Mouse (Mus musculus) forebrain, embryonic 10.5 days (tissue): Measurements from ENCODE around the gene Chka. TPM values are rescaled to one million over a fixed set of nuclear protein-coding genes. Genes with fewer than 3 reads are reported as not detected.

Experiments
- DNase-seq: peaks from one replicate; pipeline ENCODE4 v3.0.0-alpha.2; 2017; ENCODE audit warnings: low spot score; ENCODE audit errors: extremely low spot score
- H3K27ac ChIP-seq: fragments of 300-500 bp; sonication (generic); 2 replicates; pipeline ENCODE4 v1.5.1; 2016; ENCODE audit warnings: mild to moderate bottlenecking
- H3K27me3 ChIP-seq: fragments of 300-500 bp; sonication (generic); 2 replicates; pipeline ENCODE4 v1.6.1; 2016; ENCODE audit warnings: mild to moderate bottlenecking; ENCODE audit not compliant: poor library complexity, severe bottlenecking
- H3K36me3 ChIP-seq: fragments of 300-500 bp; sonication (generic); replicated peaks from 2 replicates; pipeline ENCODE4 v1.6.1; 2016; ENCODE audit warnings: mild to moderate bottlenecking, moderate library complexity
- H3K4me1 ChIP-seq: fragments of 300-500 bp; sonication (generic); 2 replicates; pipeline ENCODE4 v1.6.1; 2016
- H3K4me3 ChIP-seq: fragments of 300-500 bp; sonication (generic); 2 replicates; pipeline ENCODE4 v1.5.1; 2016; ENCODE audit warnings: mild to moderate bottlenecking, moderate library complexity
- H3K9me3 ChIP-seq: fragments of 300-500 bp; sonication (generic); 2 replicates; pipeline ENCODE4 v1.6.1; 2016; ENCODE audit warnings: mild to moderate bottlenecking, moderate library complexity
- WGBS: fragments of 180-500 bp; shearing (Covaris S2); methylation state at CpG from one replicate; pipeline ENCODE4 v1.1.7; 2016; 5-methylcytosine and 5-hydroxymethylcytosine counted together
- polyA plus RNA-seq: library from polyadenylated mRNA; unstranded; fragments of >200 nt; fragmentation: Nextera tagmentation; extraction: Ambion mirVana; gene quantifications from 2 replicates; pipeline ENCODE4 v1.2.1, GENCODE M21; 2016

Chka gene
- polyA plus RNA-seq, 1 experiment from 2014 or later: 52.3 TPM

- 72% methylated on average over 12 of the region's 12 CpGs for WGBS
These were observed 77.8 kb downstream of the Chka start, which contains the start of gene Aldh3b1 for GRCm38 (mm10) chr19:3929211-3929941. Gene Aldh3b1 (minus strand): TSS chr19:3929808.

GRCm38 (mm10) chr19:3930262-3931057 is 78.9 kb downstream of the Chka start:
- no peak overlapping the region for H3K4me3 ChIP-seq
- H3K4me1 ChIP-seq: peaks cover 26% of the 10 kb centered on the region
- no peak overlapping the region for H3K27ac ChIP-seq
- DNase-seq: no peak
- H3K36me3 ChIP-seq: no peaks in the 10 kb centered on the region
- no peaks in the 10 kb centered on the region for H3K9me3 ChIP-seq
- peaks cover 16% of the 10 kb centered on the region for H3K27me3 ChIP-seq
- 77% methylated on average over 21 of the region's 21 CpGs for WGBS

More at GRCm38 (mm10) chr19:3929211-3929941, 77.8 kb downstream of the Chka start, which contains the start of gene Aldh3b1:
- no peak for DNase-seq
- Histone ChIP-seq H3K4me1 (peaks cover 20% of the 10 kb centered on the region), H3K9me3 (no peaks in the 10 kb centered on the region), H3K4me3 (no peak within 1 kb of the TSS), H3K27ac (peak within 1 kb of the TSS; percentile 57; the same call in 1 of the 2 replicates), H3K36me3 (no peaks in the 10 kb centered on the region), H3K27me3 (peaks cover 5% of the 10 kb centered on the region; the same call in 1 of the 2 replicates)

- H3K27ac ChIP-seq: no peak overlapping the region
- no peak for DNase-seq
- H3K9me3 ChIP-seq: no peaks in the 10 kb centered on the region
- peaks cover 29% of the 10 kb centered on the region for H3K27me3 ChIP-seq
- H3K4me3 ChIP-seq: no peak overlapping the region
- H3K36me3 ChIP-seq: no peaks in the 10 kb centered on the region
- WGBS: 92% methylated on average over 9 of the region's 9 CpGs
- H3K4me1 ChIP-seq: peaks cover 34% of the 10 kb centered on the region
These were observed 80.1 kb downstream of the Chka start for GRCm38 (mm10) chr19:3931716-3932115.

GRCm38 (mm10) chr19:3935032-3935895 is 83.7 kb downstream of the Chka start, which contains the start of gene Unc93b1:
Gene Unc93b1 (plus strand): TSS chr19:3935186.
- H3K27me3 ChIP-seq: peaks cover 35% of the 10 kb centered on the region
- H3K9me3 ChIP-seq: no peaks in the 10 kb centered on the region
- peaks cover 22% of the 10 kb centered on the region for H3K4me1 ChIP-seq
- no peaks in the 10 kb centered on the region for H3K36me3 ChIP-seq
- peak within 1 kb of the TSS; percentile 73 for H3K27ac ChIP-seq
- DNase-seq: peak; percentile 60
- WGBS: 6% methylated on average over 42 of the region's 42 CpGs
- H3K4me3 ChIP-seq: peak within 1 kb of the TSS; percentile 58

DNA sequence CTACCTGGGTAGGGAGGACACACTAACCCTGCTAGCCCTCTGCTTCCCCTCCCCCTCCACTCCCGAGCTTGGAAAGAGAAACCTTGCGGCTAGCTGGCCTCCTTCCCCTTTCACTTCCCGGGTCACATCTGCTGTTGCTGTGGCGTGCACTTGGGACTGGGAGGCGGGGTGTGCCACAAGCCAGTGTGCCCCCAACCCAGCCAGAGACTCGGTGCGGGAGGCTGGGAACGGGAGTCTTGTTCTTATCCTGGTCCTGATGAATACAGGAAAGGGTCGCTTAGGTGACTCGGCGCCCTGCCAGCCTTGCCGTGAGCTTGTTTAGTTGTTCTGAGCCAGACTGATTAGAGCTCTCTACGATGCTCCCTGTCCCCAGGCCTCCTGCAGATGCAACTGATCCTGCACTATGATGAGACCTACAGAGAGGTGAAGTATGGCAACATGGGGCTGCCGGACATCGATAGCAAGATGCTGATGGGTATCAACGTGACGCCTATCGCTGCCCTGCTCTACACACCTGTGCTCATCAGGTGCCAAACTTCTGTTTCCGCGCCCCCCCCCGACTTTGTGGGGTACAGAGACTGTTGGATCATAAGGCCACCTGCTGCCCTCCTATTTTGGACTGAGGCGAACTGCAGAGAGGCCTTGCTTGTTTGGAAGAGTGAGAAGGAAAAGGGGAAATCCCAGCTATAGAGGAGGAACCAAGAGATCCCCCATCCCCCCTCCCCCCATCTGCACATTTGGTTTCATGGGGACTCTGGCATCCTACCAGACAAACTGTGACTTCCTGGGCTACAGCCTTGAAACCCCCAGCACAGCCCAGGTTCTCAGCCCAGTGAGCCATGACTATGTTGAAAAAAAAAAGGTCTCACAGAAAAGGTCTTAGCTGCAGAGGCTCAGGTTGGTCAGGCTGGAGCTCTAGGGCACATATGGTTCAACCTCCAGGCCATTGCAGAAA is 84.6 kb downstream of the Chka start:
- peak overlapping the region; percentile 73 for H3K27ac ChIP-seq
- H3K36me3 ChIP-seq: no peaks in the 10 kb centered on the region
- WGBS: 9% methylated on average over 22 of the region's 22 CpGs
- H3K4me1 ChIP-seq: peaks cover 17% of the 10 kb centered on the region
- DNase-seq: no peak
- H3K27me3 ChIP-seq: peaks cover 35% of the 10 kb centered on the region
- H3K9me3 ChIP-seq: no peaks in the 10 kb centered on the region
- H3K4me3 ChIP-seq: peak overlapping the region; percentile 58

DNA sequence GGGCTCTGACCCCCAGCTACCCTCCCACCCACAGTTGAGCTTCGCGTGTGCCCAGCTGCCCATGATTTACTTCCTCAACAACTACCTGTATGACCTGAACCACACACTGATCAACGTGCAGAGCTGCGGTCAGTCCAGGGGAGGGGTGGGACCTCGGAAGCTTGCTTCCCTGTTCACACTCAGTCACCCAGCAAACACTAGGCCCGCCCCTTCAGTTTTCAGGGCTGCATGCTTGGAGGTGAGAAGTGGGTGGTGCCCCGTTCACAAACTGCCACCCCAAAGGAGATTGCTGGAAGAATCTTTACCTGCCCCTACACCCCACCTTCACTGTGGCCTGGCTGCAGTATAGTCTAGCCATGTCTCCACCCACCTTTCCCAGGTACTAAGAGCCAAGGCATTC is 90.7 kb downstream of the Chka start:
- Histone ChIP-seq H3K4me3 (no peak overlapping the region), H3K9me3 (no peaks in the 10 kb centered on the region), H3K27ac (no peak overlapping the region), H3K36me3 (no peaks in the 10 kb centered on the region), H3K27me3 (peaks cover 25% of the 10 kb centered on the region), H3K4me1 (peaks cover 8% of the 10 kb centered on the region)
- WGBS: 85% methylated on average over 7 of the region's 7 CpGs
- DNase-seq: no peak

DNA sequence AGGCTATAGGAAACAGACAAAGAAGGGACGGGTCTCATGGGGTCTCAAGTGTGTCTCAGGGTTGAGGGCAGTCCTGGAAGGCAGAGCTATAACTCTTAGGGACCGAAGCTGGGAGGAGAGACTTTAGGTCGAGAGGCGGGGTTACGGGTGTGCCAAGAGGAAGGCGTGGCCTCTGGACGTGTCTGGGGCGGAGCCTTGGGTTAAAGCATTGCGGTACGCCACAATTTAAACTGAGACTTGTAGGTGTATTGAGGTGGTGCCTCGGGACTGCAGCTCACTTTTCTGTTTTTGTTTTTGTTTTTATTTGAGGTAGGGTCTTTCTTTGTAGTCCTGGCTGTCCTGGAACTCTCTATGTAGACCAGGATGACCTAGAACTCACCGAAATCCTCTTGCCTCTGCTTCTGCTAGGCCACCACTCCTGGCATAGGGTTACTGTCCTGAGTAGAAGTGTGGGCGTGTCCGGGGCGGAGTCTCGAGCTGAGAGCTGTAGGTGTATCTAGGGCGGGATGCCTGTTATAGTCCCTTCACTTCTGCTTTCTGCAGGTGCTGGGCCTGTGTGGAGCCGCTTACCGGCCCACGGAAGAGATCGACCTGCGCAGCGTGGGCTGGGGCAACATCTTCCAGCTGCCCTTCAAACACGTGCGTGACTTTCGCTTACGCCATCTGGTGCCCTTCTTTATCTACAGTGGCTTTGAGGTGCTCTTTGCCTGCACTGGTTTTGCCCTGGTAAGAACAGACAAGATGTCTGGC is 91.6 kb downstream of the Chka start:
- Histone ChIP-seq H3K4me3 (no peak overlapping the region), H3K4me1 (peaks cover 8% of the 10 kb centered on the region), H3K27me3 (peaks cover 25% of the 10 kb centered on the region), H3K27ac (no peak overlapping the region), H3K9me3 (no peaks in the 10 kb centered on the region), H3K36me3 (no peaks in the 10 kb centered on the region)
- DNase-seq: no peak
- WGBS: 19% methylated on average over 27 of the region's 27 CpGs

Other genes starting within 250 kb of the Chka start
- 3.6 and 3.9 TPM in 2 replicates for gene Lrp5, start 165.2 kb upstream of the Chka start, polyA plus RNA-seq
- 44.9 and 47.7 TPM in 2 replicates for gene 1810055G02Rik, start 143.5 kb upstream of the Chka start, polyA plus RNA-seq
- gene Kmt5b, start 84.4 kb upstream of the Chka start, polyA plus RNA-seq: 29.2 and 29.3 TPM in 2 replicates
- 17.2 and 17.9 TPM in 2 replicates for gene Tcirg1, start 55.4 kb downstream of the Chka start, polyA plus RNA-seq
- gene Ndufs8, start 61.0 kb downstream of the Chka start, polyA plus RNA-seq: 226 and 228 TPM in 2 replicates
- 0.36 and 0.58 TPM in 2 replicates for gene Aldh3b1, start 78.0 kb downstream of the Chka start, polyA plus RNA-seq
- 4.6 and 4.9 TPM in 2 replicates for gene Unc93b1, start 83.4 kb downstream of the Chka start, polyA plus RNA-seq
- gene Aldh3b3, start 106.9 kb downstream of the Chka start, polyA plus RNA-seq: not detected in 2 replicates
- gene Aldh3b2, start 120.6 kb downstream of the Chka start, polyA plus RNA-seq: 0.37 and 0.39 TPM in 2 replicates
- gene Acy3, start 134.8 kb downstream of the Chka start, polyA plus RNA-seq: 1.8 and 2.5 TPM in 2 replicates
- not detected in 2 replicates for gene Tbx10, start 141.0 kb downstream of the Chka start, polyA plus RNA-seq
- gene Nudt8, start 148.8 kb downstream of the Chka start, polyA plus RNA-seq: 24.8 and 30.4 TPM in 2 replicates
- gene Gm49405, start 148.9 kb downstream of the Chka start, polyA plus RNA-seq: 2.8 and 3.5 TPM in 2 replicates
- gene Doc2g, start 151.5 kb downstream of the Chka start, polyA plus RNA-seq: 3.6 and 4.0 TPM in 2 replicates
- gene Ndufv1, start 161.0 kb downstream of the Chka start, polyA plus RNA-seq: 208 and 210 TPM in 2 replicates
- 412 and 423 TPM in 2 replicates for gene Gstp1, start 186.2 kb downstream of the Chka start, polyA plus RNA-seq
- gene Gstp2, start 194.2 kb downstream of the Chka start, polyA plus RNA-seq: 0.27 and 0.46 TPM in 2 replicates
- not detected in 2 replicates for gene Gstp3, start 207.8 kb downstream of the Chka start, polyA plus RNA-seq
- gene Cabp2, start 229.8 kb downstream of the Chka start, polyA plus RNA-seq: not detected in 2 replicates
- gene Cdk2ap2, start 245.4 kb downstream of the Chka start, polyA plus RNA-seq: 85.8 and 86.6 TPM in 2 replicates
- gene Pitpnm1, start 248.2 kb downstream of the Chka start, polyA plus RNA-seq: 12.1 and 15.8 TPM in 2 replicates